Mouse (Mus musculus) limb, embryonic 14.5 days (tissue): ENCODE measurements around the gene Olfr1055. TPM values are rescaled to one million over a fixed set of nuclear protein-coding genes. Genes with fewer than 3 reads are reported as not detected.

ENCODE experiments used
- ATAC-seq: fragments of 200-750 bp; cut with Nextera tagmentation; 2 replicates; pipeline ENCODE4 v1.8.0; 2017; ENCODE audit warnings: low read depth, moderate number of reproducible peaks, moderate TSS enrichment; ENCODE audit not compliant: low FRiP score
- DNase-seq: peaks from one replicate; pipeline ENCODE4 v3.0.0-alpha.2; 2015; ENCODE audit warnings: low spot score
- H3K27ac ChIP-seq: fragments of 300-500 bp; sonication (generic); replicated peaks from 2 replicates; pipeline ENCODE4 v1.5.1; 2014; ENCODE audit warnings: low read depth, mild to moderate bottlenecking, low read length, moderate library complexity, mixed read lengths
- H3K27me3 ChIP-seq: fragments of 300-500 bp; sonication (generic); 2 replicates; pipeline ENCODE4 v1.6.1; 2014; ENCODE audit warnings: low read length, mixed read lengths; ENCODE audit not compliant: control insufficient read depth, insufficient read depth
- H3K36me3 ChIP-seq: fragments of 300-500 bp; sonication (generic); 2 replicates; pipeline ENCODE4 v1.6.1; 2014; ENCODE audit warnings: mild to moderate bottlenecking, low read length, moderate library complexity, mixed read lengths; ENCODE audit not compliant: control insufficient read depth, insufficient read depth
- H3K4me1 ChIP-seq: fragments of 300-500 bp; sonication (generic); 2 replicates; pipeline ENCODE4 v1.6.1; 2014; ENCODE audit warnings: antibody characterized with exemption, low read length, mixed read lengths; ENCODE audit not compliant: control insufficient read depth, insufficient read depth
- H3K4me2 ChIP-seq: fragments of 300-500 bp; sonication (generic); replicated peaks from 2 replicates; pipeline ENCODE4 v1.6.1; 2014; ENCODE audit warnings: low read depth, mild to moderate bottlenecking, low read length, moderate library complexity; ENCODE audit not compliant: severe bottlenecking
- H3K4me3 ChIP-seq: fragments of 300-500 bp; sonication (generic); replicated peaks from 2 replicates; pipeline ENCODE4 v1.5.1; 2014; ENCODE audit warnings: low read length
- H3K9ac ChIP-seq: fragments of 300-500 bp; sonication (generic); 2 replicates; pipeline ENCODE4 v1.6.1; 2014; ENCODE audit warnings: mild to moderate bottlenecking, low read depth, low read length, moderate library complexity; ENCODE audit not compliant: severe bottlenecking
- H3K9me3 ChIP-seq: fragments of 300-500 bp; sonication (generic); 2 replicates; pipeline ENCODE4 v1.6.1; 2016; ENCODE audit warnings: low read length; ENCODE audit not compliant: control insufficient read depth
- POLR2A ChIP-seq: fragments of 200-500 bp; IDR thresholded peaks from 2 replicates; pipeline ENCODE4 v1.8.0; 2012; ENCODE audit warnings: inconsistent platforms, mild to moderate bottlenecking, moderate library complexity, borderline replicate concordance; ENCODE audit not compliant: insufficient read depth, insufficient read length; ENCODE audit errors: extremely low read depth
- WGBS: fragments of 180-500 bp; shearing (Covaris S2); extraction: QIAGEN DNeasy Blood & Tissue Kit; methylation state at CpG from one replicate; pipeline ENCODE4 v1.1.7; 2014; 5-methylcytosine and 5-hydroxymethylcytosine counted together
- polyA plus RNA-seq, 2 experiments: library from polyadenylated mRNA; depleted of rRNA in 1 of 2; stranded (reverse) in 1 of 2; unstranded in 1 of 2; fragments of >200 nt; fragmentation: Nextera tagmentation in 1 of 2; extraction: Ambion mirVana in 1 of 2; gene quantifications; 2 replicates each; pipeline versions ENCODE4 v1.2.1 to v1.2.3; 2012 to 2014

Olfr1055 gene
- polyA plus RNA-seq, 2 experiments, result not detected

DNA sequence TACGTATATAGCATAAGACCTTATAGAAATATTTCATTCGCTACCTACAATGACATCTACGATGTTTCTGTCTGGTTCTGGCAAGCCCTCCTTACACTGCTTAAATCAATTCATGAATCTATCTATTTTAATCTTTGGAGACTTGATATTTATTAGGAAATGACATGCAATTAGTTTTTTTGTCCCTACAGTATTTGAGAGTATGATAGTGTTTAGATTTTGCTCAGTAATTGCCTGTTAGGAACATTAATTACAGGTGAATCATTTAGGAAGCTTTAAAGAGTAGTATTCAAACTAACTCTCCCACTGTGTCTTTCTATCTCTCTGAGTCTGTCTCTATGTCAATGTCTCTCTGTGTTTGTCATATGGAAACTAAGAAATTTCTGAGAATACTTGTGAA, 14.8 kb downstream of the Olfr1055 start, which contains the start of gene Olfr1054:
Gene Olfr1054 (minus strand): TSS at position 101 of the 400 bp plus-strand sequence.
- Histone ChIP-seq H3K36me3 (no peaks in the 10 kb centered on the region), H3K27ac (no peak within 1 kb of the TSS)
- no peak for TF ChIP-seq POLR2A

GRCm38 (mm10) chr2:86315184-86315583, 34.9 kb downstream of the Olfr1055 start, which contains the start of gene Olfr1053:
Gene Olfr1053, minus strand, starts transcription at chr2:86315284.
- H3K9ac ChIP-seq, result no peak within 1 kb of the TSS
- H3K9me3 ChIP-seq, result no peaks in the 10 kb centered on the region
- ATAC-seq (no peak), DNase-seq (no peak)
- 68% methylated on average over 3 of the region's 3 CpGs for WGBS
- no peaks in the 10 kb centered on the region for H3K4me1 ChIP-seq
- no peak within 1 kb of the TSS for H3K4me2 ChIP-seq
- no peaks in the 10 kb centered on the region for H3K27me3 ChIP-seq
- no peak within 1 kb of the TSS for H3K4me3 ChIP-seq
- H3K36me3 ChIP-seq, result no peaks in the 10 kb centered on the region
- no peak for TF ChIP-seq POLR2A
- H3K27ac ChIP-seq, result no peak within 1 kb of the TSS

More for the DNA sequence above, 14.8 kb downstream of the Olfr1055 start, which contains the start of gene Olfr1054:
- Histone ChIP-seq H3K4me2 (no peak within 1 kb of the TSS), H3K9ac (no peak within 1 kb of the TSS), H3K4me3 (no peak within 1 kb of the TSS), H3K4me1 (no peaks in the 10 kb centered on the region), H3K27me3 (no peaks in the 10 kb centered on the region), H3K9me3 (no peaks in the 10 kb centered on the region)
- ATAC-seq (no peak), DNase-seq (no peak)
- 84% methylated on average over 3 of the region's 3 CpGs for whole genome bisulfite sequencing

Other genes with a start within 250 kb of the Olfr1055 start
- not detected in 2 replicates for gene Olfr1039, start 214.4 kb downstream of the Olfr1055 start, polyA plus RNA-seq (2012; rRNA removed)
- not detected in 2 replicates for gene Olfr1039, start 214.4 kb downstream of the Olfr1055 start, polyA plus RNA-seq (2014; fragmentation: Nextera tagmentation; extraction: Ambion mirVana)
- not detected in 2 replicates for gene Olfr1040, start 203.6 kb downstream of the Olfr1055 start, polyA plus RNA-seq (2012; rRNA removed)
- not detected in 2 replicates for gene Olfr1040, start 203.6 kb downstream of the Olfr1055 start, polyA plus RNA-seq (2014; fragmentation: Nextera tagmentation; extraction: Ambion mirVana)
- not detected in 2 replicates for gene Olfr1042, start 188.4 kb downstream of the Olfr1055 start, polyA plus RNA-seq (2012; rRNA removed)
- not detected in 2 replicates for gene Olfr1042, start 188.4 kb downstream of the Olfr1055 start, polyA plus RNA-seq (2014; fragmentation: Nextera tagmentation; extraction: Ambion mirVana)
- not detected in 2 replicates for gene Olfr1043, start 182.8 kb downstream of the Olfr1055 start, polyA plus RNA-seq (2012; rRNA removed)
- not detected in 2 replicates for gene Olfr1043, start 182.8 kb downstream of the Olfr1055 start, polyA plus RNA-seq (2014; fragmentation: Nextera tagmentation; extraction: Ambion mirVana)
- gene Olfr1044, start 172.5 kb downstream of the Olfr1055 start, polyA plus RNA-seq (2012; rRNA removed), result not detected in 2 replicates
- not detected in 2 replicates for gene Olfr1044, start 172.5 kb downstream of the Olfr1055 start, polyA plus RNA-seq (2014; fragmentation: Nextera tagmentation; extraction: Ambion mirVana)
- not detected in 2 replicates for gene Olfr52, start 164.6 kb downstream of the Olfr1055 start, polyA plus RNA-seq (2012; rRNA removed)
- not detected in 2 replicates for gene Olfr52, start 164.6 kb downstream of the Olfr1055 start, polyA plus RNA-seq (2014; fragmentation: Nextera tagmentation; extraction: Ambion mirVana)
- not detected in 2 replicates for gene Olfr1045, start 147.3 kb downstream of the Olfr1055 start, polyA plus RNA-seq (2012; rRNA removed)
- not detected in 2 replicates for gene Olfr1045, start 147.3 kb downstream of the Olfr1055 start, polyA plus RNA-seq (2014; fragmentation: Nextera tagmentation; extraction: Ambion mirVana)
- not detected in 2 replicates for gene Olfr1046, start 131.0 kb downstream of the Olfr1055 start, polyA plus RNA-seq (2012; rRNA removed)
- gene Olfr1046, start 131.0 kb downstream of the Olfr1055 start, polyA plus RNA-seq (2014; fragmentation: Nextera tagmentation; extraction: Ambion mirVana), result not detected in 2 replicates
- not detected in 2 replicates for gene Olfr1047, start 118.9 kb downstream of the Olfr1055 start, polyA plus RNA-seq (2012; rRNA removed)
- not detected in 2 replicates for gene Olfr1047, start 118.9 kb downstream of the Olfr1055 start, polyA plus RNA-seq (2014; fragmentation: Nextera tagmentation; extraction: Ambion mirVana)
- gene Olfr1048, start 110.0 kb downstream of the Olfr1055 start, polyA plus RNA-seq (2012; rRNA removed), result not detected in 2 replicates
- gene Olfr1048, start 110.0 kb downstream of the Olfr1055 start, polyA plus RNA-seq (2014; fragmentation: Nextera tagmentation; extraction: Ambion mirVana), result not detected in 2 replicates
- not detected in 2 replicates for gene Olfr1049, start 92.0 kb downstream of the Olfr1055 start, polyA plus RNA-seq (2012; rRNA removed)
- not detected in 2 replicates for gene Olfr1049, start 92.0 kb downstream of the Olfr1055 start, polyA plus RNA-seq (2014; fragmentation: Nextera tagmentation; extraction: Ambion mirVana)
- gene Olfr1051, start 71.2 kb downstream of the Olfr1055 start, polyA plus RNA-seq (2012; rRNA removed), result not detected in 2 replicates
- not detected in 2 replicates for gene Olfr1051, start 71.2 kb downstream of the Olfr1055 start, polyA plus RNA-seq (2014; fragmentation: Nextera tagmentation; extraction: Ambion mirVana)
- not detected in 2 replicates for gene Olfr1052, start 57.8 kb downstream of the Olfr1055 start, polyA plus RNA-seq (2012; rRNA removed)
- gene Olfr1052, start 57.8 kb downstream of the Olfr1055 start, polyA plus RNA-seq (2014; fragmentation: Nextera tagmentation; extraction: Ambion mirVana), result not detected in 2 replicates
- gene Olfr1053, start 35.0 kb downstream of the Olfr1055 start, polyA plus RNA-seq (2012; rRNA removed), result not detected in 2 replicates
- gene Olfr1053, start 35.0 kb downstream of the Olfr1055 start, polyA plus RNA-seq (2014; fragmentation: Nextera tagmentation; extraction: Ambion mirVana), result not detected in 2 replicates
- not detected in 2 replicates for gene Olfr1054, start 14.9 kb downstream of the Olfr1055 start, polyA plus RNA-seq (2012; rRNA removed)
- not detected in 2 replicates for gene Olfr1054, start 14.9 kb downstream of the Olfr1055 start, polyA plus RNA-seq (2014; fragmentation: Nextera tagmentation; extraction: Ambion mirVana)
- not detected in 2 replicates for gene Olfr1056, start 12.2 kb upstream of the Olfr1055 start, polyA plus RNA-seq (2012; rRNA removed)
- not detected in 2 replicates for gene Olfr1056, start 12.2 kb upstream of the Olfr1055 start, polyA plus RNA-seq (2014; fragmentation: Nextera tagmentation; extraction: Ambion mirVana)
- gene Olfr1057, start 28.1 kb upstream of the Olfr1055 start, polyA plus RNA-seq (2012; rRNA removed), result not detected in 2 replicates
- gene Olfr1057, start 28.1 kb upstream of the Olfr1055 start, polyA plus RNA-seq (2014; fragmentation: Nextera tagmentation; extraction: Ambion mirVana), result not detected in 2 replicates
- gene Olfr1058, start 38.3 kb upstream of the Olfr1055 start, polyA plus RNA-seq (2012; rRNA removed), result not detected in 2 replicates
- not detected in 2 replicates for gene Olfr1058, start 38.3 kb upstream of the Olfr1055 start, polyA plus RNA-seq (2014; fragmentation: Nextera tagmentation; extraction: Ambion mirVana)
- not detected in 2 replicates for gene Olfr1061, start 63.8 kb upstream of the Olfr1055 start, polyA plus RNA-seq (2012; rRNA removed)
- not detected in 2 replicates for gene Olfr1061, start 63.8 kb upstream of the Olfr1055 start, polyA plus RNA-seq (2014; fragmentation: Nextera tagmentation; extraction: Ambion mirVana)
- not detected in 2 replicates for gene Olfr1062, start 76.5 kb upstream of the Olfr1055 start, polyA plus RNA-seq (2012; rRNA removed)
- not detected in 2 replicates for gene Olfr1062, start 76.5 kb upstream of the Olfr1055 start, polyA plus RNA-seq (2014; fragmentation: Nextera tagmentation; extraction: Ambion mirVana)
- not detected in 2 replicates for gene Olfr1065, start 100.3 kb upstream of the Olfr1055 start, polyA plus RNA-seq (2012; rRNA removed)
- not detected in 2 replicates for gene Olfr1065, start 100.3 kb upstream of the Olfr1055 start, polyA plus RNA-seq (2014; fragmentation: Nextera tagmentation; extraction: Ambion mirVana)
- not detected in 2 replicates for gene Olfr1066, start 106.0 kb upstream of the Olfr1055 start, polyA plus RNA-seq (2012; rRNA removed)
- not detected in 2 replicates for gene Olfr1066, start 106.0 kb upstream of the Olfr1055 start, polyA plus RNA-seq (2014; fragmentation: Nextera tagmentation; extraction: Ambion mirVana)
- gene Olfr228, start 137.1 kb upstream of the Olfr1055 start, polyA plus RNA-seq (2012; rRNA removed), result not detected in 2 replicates
- not detected in 2 replicates for gene Olfr228, start 137.1 kb upstream of the Olfr1055 start, polyA plus RNA-seq (2014; fragmentation: Nextera tagmentation; extraction: Ambion mirVana)
- not detected in 2 replicates for gene Olfr1076, start 158.2 kb upstream of the Olfr1055 start, polyA plus RNA-seq (2012; rRNA removed)
- not detected in 2 replicates for gene Olfr1076, start 158.2 kb upstream of the Olfr1055 start, polyA plus RNA-seq (2014; fragmentation: Nextera tagmentation; extraction: Ambion mirVana)
- not detected in 2 replicates for gene Olfr1079, start 192.2 kb upstream of the Olfr1055 start, polyA plus RNA-seq (2012; rRNA removed)
- gene Olfr1079, start 192.2 kb upstream of the Olfr1055 start, polyA plus RNA-seq (2014; fragmentation: Nextera tagmentation; extraction: Ambion mirVana), result not detected in 2 replicates
- not detected in 2 replicates for gene Olfr1080, start 208.0 kb upstream of the Olfr1055 start, polyA plus RNA-seq (2012; rRNA removed)
- gene Olfr1080, start 208.0 kb upstream of the Olfr1055 start, polyA plus RNA-seq (2014; fragmentation: Nextera tagmentation; extraction: Ambion mirVana), result not detected in 2 replicates
- gene Olfr1082, start 248.7 kb upstream of the Olfr1055 start, polyA plus RNA-seq (2012; rRNA removed), result not detected in 2 replicates
- not detected in 2 replicates for gene Olfr1082, start 248.7 kb upstream of the Olfr1055 start, polyA plus RNA-seq (2014; fragmentation: Nextera tagmentation; extraction: Ambion mirVana)